Mouse (Mus musculus): ENCODE data around the gene Lrpprc.

GRCm38 (mm10) chr17:84736719-84737118 is 53.9 kb downstream of the Lrpprc start:
- TF ChIP-seq POLR2A (IDR thresholded peaks at IDR 0.05; ENCODE audit: borderline replicate concordance, extremely low read depth, low read depth, low read length) (no peak), CTCF (IDR thresholded peaks at IDR 0.05; ENCODE audit: insufficient read depth, low read length) (no peak)

Data from lung, adult 2 months (tissue).